Mouse (Mus musculus) testis, adult 2 months (tissue): ENCODE measurements around the gene Cdk6.

Source experiments
- CTCF ChIP-seq: fragments of 200-500 bp; IDR thresholded peaks from 2 replicates; pipeline ENCODE4 v1.5.1; 2012; ENCODE audit warnings: low read depth, mild to moderate bottlenecking, inconsistent platforms, low read length, moderate library complexity; ENCODE audit not compliant: control insufficient read depth, insufficient read depth, insufficient replicate concordance
- POLR2A ChIP-seq: fragments of 200-500 bp; IDR thresholded peaks from 2 replicates; pipeline ENCODE4 v1.6.1; 2012; ENCODE audit warnings: low read depth, mild to moderate bottlenecking, inconsistent platforms, low read length, moderate library complexity; ENCODE audit not compliant: control insufficient read depth

- TF ChIP-seq CTCF (no peak), POLR2A (no peak)
Measured at GRCm38 (mm10) chr5:3399784-3400494, 58.7 kb downstream of the Cdk6 start.
